Mouse (Mus musculus): Measurements from ENCODE around the gene Gm9844.

- TF ChIP-seq ZC3H11A (IDR thresholded peaks at IDR 0.05; ENCODE audit: low read depth, low read length) (no peak), GABPA (IDR thresholded peaks at IDR 0.05; ENCODE audit: low read depth, low read length) (no peak), CTCF (IDR thresholded peaks at IDR 0.05 in 2 of 3, conservative IDR thresholded peaks at IDR 0.05 in 1 of 3; ENCODE audit: control insufficient read depth in 1 of 3, insufficient read depth in 1 of 3, low read depth in 2 of 3, low read length in 3 of 3, poor library complexity in 1 of 3, severe bottlenecking in 1 of 3) (no peak), MAFK (IDR thresholded peaks at IDR 0.05; ENCODE audit: borderline replicate concordance, low read depth, low read length) (no peak), JUND (IDR thresholded peaks at IDR 0.05; ENCODE audit: low read depth, low read length) (no peak), MXI1 (IDR thresholded peaks at IDR 0.05; ENCODE audit: low read depth, low read length) (no peak), TCF12 (IDR thresholded peaks at IDR 0.05; ENCODE audit: low read depth, low read length) (no peak), CHD2 (IDR thresholded peaks at IDR 0.05; ENCODE audit: low read length) (no peak)
Observed at GRCm38 (mm10) chr7:24845181-24845580, 16.8 kb upstream of the Gm9844 start.
